Mouse (Mus musculus) c-Kit-positive CD71-positive TER-119-negative erythroid progenitor cells, embryonic 14.5 days (primary cell): ENCODE data around the gene Miga1.

Experiments
- DNase-seq: peaks from one replicate; pipeline ENCODE4 v3.0.0-alpha.2; 2013; ENCODE audit warnings: low read depth

Miga1 gene

DNA sequence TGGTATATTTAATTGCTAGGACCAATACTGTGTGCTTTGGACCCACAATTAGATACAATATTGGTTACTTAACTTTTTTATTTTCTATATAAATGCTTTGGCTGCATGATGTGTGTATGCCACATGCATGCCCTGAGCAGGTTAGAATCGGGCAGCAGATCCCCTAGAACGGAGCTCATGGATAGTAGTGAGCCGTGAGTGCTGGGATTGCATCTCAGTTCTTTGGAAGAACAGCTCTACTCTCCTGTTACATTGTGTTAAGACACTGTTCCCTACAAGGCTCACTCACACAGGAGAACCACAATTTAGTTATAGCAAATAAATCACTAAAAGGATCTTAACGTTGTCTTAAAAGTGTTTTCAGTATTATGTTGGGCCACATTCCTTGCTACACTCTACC lies 96.9 kb downstream of the Miga1 start:
- no peak for DNase-seq

DNA sequence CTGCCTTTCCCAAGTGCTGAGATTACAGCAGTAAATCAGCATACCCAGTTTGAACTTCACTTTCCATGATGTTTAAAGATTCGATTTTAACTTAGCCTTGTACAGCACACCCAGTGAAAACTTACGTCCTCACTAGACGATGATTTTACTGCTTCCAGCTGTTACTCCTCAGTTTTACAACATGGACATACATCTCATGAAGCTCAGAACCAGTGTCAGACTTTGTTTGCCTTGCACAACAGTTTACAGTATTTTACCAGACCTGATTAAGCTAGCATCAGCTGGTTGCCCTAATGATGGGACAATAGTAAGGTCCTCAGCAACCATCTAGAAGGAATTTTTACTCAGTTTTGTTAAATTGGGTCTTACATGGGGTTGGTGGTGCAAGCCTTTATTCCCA lies 99.1 kb downstream of the Miga1 start:
- no peak for DNase-seq

- no peak for DNase-seq
These were observed 100.6 kb downstream of the Miga1 start for GRCm38 (mm10) chr3:152239592-152239991.

DNA sequence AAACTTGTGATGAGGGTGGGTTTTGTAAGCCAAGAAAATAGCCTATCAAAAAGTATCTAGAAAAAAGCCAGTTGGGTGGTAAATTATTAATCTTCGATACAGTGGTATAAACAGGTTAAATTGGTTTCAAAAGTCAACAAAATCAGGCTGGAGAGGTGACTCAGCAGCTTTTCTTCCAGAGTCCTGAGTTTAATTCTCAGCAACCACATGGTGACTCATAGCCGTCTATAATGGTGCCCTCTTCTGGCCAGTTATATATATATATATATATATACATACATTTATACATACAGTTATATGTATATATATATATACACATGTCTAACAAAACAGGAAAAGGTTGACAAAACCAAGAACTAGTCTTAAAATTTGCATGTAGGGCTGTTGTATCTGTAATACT lies 101.4 kb downstream of the Miga1 start:
- DNase-seq, result peak; percentile 53

- no peak for DNase-seq
These were observed 104.4 kb downstream of the Miga1 start for GRCm38 (mm10) chr3:152235805-152236204.

- DNase-seq, result no peak
These were observed 105.0 kb downstream of the Miga1 start for GRCm38 (mm10) chr3:152235238-152235637.

- peak; percentile 65 for DNase-seq
These were observed 108.7 kb downstream of the Miga1 start for GRCm38 (mm10) chr3:152231333-152232100.

DNA sequence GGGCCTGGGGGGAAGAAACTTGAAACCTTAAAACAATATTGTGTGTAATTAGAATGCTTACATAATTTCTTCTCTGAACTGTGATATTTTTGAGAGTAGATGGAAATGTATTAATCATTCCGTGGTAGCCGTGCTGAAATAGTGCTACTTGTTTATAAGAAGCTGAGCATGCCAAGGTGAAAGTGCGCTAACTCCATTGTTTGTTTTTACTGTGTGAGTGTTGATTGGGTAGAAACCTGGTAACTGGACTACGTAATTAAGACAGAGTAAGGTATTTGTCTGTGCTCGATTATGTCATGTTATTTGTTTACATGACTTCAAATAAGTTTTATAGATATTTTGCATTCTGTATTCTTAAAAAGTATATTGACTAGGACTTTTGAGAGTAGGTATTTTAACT lies 110.9 kb downstream of the Miga1 start:
- DNase-seq, result no peak

DNA sequence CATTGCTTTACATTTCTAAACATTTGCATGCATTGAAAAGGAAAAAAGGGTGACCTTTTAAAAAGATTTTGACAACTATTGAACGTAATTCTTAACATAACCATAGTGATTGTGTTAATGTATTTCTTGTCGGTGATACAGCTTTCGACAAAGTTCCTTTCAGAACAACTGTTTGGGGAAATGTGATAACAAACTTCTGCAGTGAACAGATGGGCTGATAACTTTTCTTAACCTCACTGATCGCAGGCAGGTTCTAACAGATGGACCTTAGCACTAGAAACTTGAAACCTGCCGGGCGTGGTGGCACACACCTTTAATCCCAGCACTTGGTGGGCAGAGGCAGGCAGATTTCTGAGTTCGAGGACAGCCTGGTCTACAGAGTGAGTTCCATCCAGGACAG lies 111.4 kb downstream of the Miga1 start:
- DNase-seq, result no peak

DNA sequence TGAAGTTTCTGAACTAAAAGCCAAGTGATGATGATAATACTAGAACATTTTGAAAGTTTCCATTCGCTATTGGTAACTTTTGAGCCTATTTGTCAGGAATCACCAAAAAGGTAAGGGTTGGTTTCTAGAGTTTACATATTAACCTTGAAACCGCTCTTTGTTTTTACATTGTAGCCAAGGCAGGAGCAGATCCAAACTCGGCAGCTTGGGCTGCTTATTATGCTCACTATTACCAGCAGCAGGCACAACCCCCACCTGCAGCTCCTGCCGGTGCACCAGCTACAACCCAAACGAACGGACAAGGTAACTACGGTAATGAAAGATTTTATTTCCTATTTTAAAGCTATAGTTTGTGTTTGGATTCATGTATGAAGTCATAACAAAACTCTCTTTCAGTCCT lies 114.3 kb downstream of the Miga1 start:
- no peak for DNase-seq

GRCm38 (mm10) chr3:152224918-152225317 lies 115.3 kb downstream of the Miga1 start:
- no peak for DNase-seq
